Mouse (Mus musculus) forebrain, embryonic 11.5 days (tissue): ENCODE data around the gene Mthfd1l. TPM values are rescaled to one million over a fixed set of nuclear protein-coding genes. Genes with fewer than 3 reads are reported as not detected.

Experiments
- ATAC-seq: fragments of 200-750 bp; cut with Nextera tagmentation; replicated peaks from 2 replicates; pipeline ENCODE4 v1.8.0; 2017; ENCODE audit warnings: moderate TSS enrichment; ENCODE audit not compliant: low FRiP score
- DNase-seq: peaks from one replicate; pipeline ENCODE4 v3.0.0-alpha.2; 2017; ENCODE audit warnings: low spot score
- H3K27ac ChIP-seq: fragments of 300-500 bp; sonication (generic); 2 replicates; pipeline ENCODE4 v1.5.1; 2014; ENCODE audit warnings: low read depth, low read length
- H3K27me3 ChIP-seq: fragments of 300-500 bp; sonication (generic); 2 replicates; pipeline ENCODE4 v1.6.1; 2014; ENCODE audit warnings: mild to moderate bottlenecking, low read length, mixed read lengths; ENCODE audit not compliant: control insufficient read depth, insufficient read depth
- H3K36me3 ChIP-seq: fragments of 300-500 bp; sonication (generic); 2 replicates; pipeline ENCODE4 v1.6.1; 2014; ENCODE audit warnings: mild to moderate bottlenecking, low read length, moderate library complexity, mixed read lengths; ENCODE audit not compliant: control insufficient read depth, insufficient read depth
- H3K4me1 ChIP-seq: fragments of 300-500 bp; sonication (generic); replicated peaks from 2 replicates; pipeline ENCODE4 v1.6.1; 2014; ENCODE audit warnings: low read length, mixed read lengths; ENCODE audit not compliant: control insufficient read depth, insufficient read depth
- H3K4me2 ChIP-seq: fragments of 300-500 bp; sonication (generic); 2 replicates; pipeline ENCODE4 v1.6.1; 2014; ENCODE audit warnings: low read depth, mild to moderate bottlenecking, low read length, moderate library complexity, mixed read lengths; ENCODE audit not compliant: severe bottlenecking
- H3K4me3 ChIP-seq: fragments of 300-500 bp; sonication (generic); 2 replicates; pipeline ENCODE4 v1.5.1; 2014; ENCODE audit warnings: low read depth, low read length
- H3K9ac ChIP-seq: fragments of 300-500 bp; sonication (generic); 2 replicates; pipeline ENCODE4 v1.6.1; 2014; ENCODE audit warnings: low read length
- H3K9me3 ChIP-seq: fragments of 300-500 bp; sonication (generic); 2 replicates; pipeline ENCODE4 v1.6.1; 2016; ENCODE audit warnings: low read length, mixed read lengths; ENCODE audit not compliant: control insufficient read depth
- WGBS: fragments of 180-500 bp; shearing (Covaris S2); extraction: QIAGEN DNeasy Blood & Tissue Kit; methylation state at CpG from one replicate; pipeline ENCODE4 v1.1.7; 2014; 5-methylcytosine and 5-hydroxymethylcytosine counted together
- polyA plus RNA-seq: library from polyadenylated mRNA; unstranded; fragments of >200 nt; fragmentation: Nextera tagmentation; extraction: Ambion mirVana; gene quantifications from 2 replicates; pipeline ENCODE4 v1.2.1, GENCODE M21; 2014

The Mthfd1l gene
- polyA plus RNA-seq, 1 experiment from 2014 or later: 16.6 TPM

GRCm38 (mm10) chr10:3942289-3942688 is 30.6 kb upstream of the Mthfd1l start:
- 75% methylated on average over 6 of the region's 6 CpGs for WGBS
- no peaks in the 10 kb centered on the region for H3K27me3 ChIP-seq
- no peaks in the 10 kb centered on the region for H3K9me3 ChIP-seq
- H3K4me1 ChIP-seq: peaks cover 3% of the 10 kb centered on the region; the same call in 1 of the 2 replicates
- ATAC-seq (no peak), DNase-seq (no peak)
- H3K9ac ChIP-seq: no peak overlapping the region
- no peak overlapping the region for H3K4me2 ChIP-seq
- no peak overlapping the region for H3K27ac ChIP-seq
- H3K4me3 ChIP-seq: no peak overlapping the region
- H3K36me3 ChIP-seq: no peaks in the 10 kb centered on the region; the same call in 1 of the 2 replicates

- Histone ChIP-seq H3K4me3 (no peak overlapping the region), H3K9ac (no peak overlapping the region), H3K4me2 (no peak overlapping the region), H3K4me1 (peaks cover 3% of the 10 kb centered on the region; the same call in 1 of the 2 replicates), H3K27me3 (no peaks in the 10 kb centered on the region), H3K36me3 (no peaks in the 10 kb centered on the region; the same call in 1 of the 2 replicates), H3K9me3 (no peaks in the 10 kb centered on the region), H3K27ac (no peak overlapping the region)
- 35% methylated on average over 10 of the region's 10 CpGs for WGBS
- ATAC-seq (peak; percentile 79), DNase-seq (peak; percentile 78)
Measured at GRCm38 (mm10) chr10:3943492-3944395, 29.2 kb upstream of the Mthfd1l start.

- ATAC-seq (no peak), DNase-seq (no peak)
- H3K27ac ChIP-seq: no peak overlapping the region
- H3K4me3 ChIP-seq: no peak overlapping the region
- no peaks in the 10 kb centered on the region for H3K9me3 ChIP-seq
- WGBS: 91% methylated on average over 17 of the region's 17 CpGs
- no peaks in the 10 kb centered on the region for H3K4me1 ChIP-seq
- no peaks in the 10 kb centered on the region for H3K27me3 ChIP-seq
- no peak overlapping the region for H3K4me2 ChIP-seq
- no peaks in the 10 kb centered on the region for H3K36me3 ChIP-seq
- H3K9ac ChIP-seq: no peak overlapping the region
Measured at GRCm38 (mm10) chr10:3946871-3947270, 26.0 kb upstream of the Mthfd1l start.

GRCm38 (mm10) chr10:3947346-3947745 is 25.6 kb upstream of the Mthfd1l start:
- no peak for ATAC-seq
- WGBS: 96% methylated on average over 7 of the region's 7 CpGs
- Histone ChIP-seq H3K27me3 (no peaks in the 10 kb centered on the region), H3K36me3 (no peaks in the 10 kb centered on the region), H3K9ac (no peak overlapping the region), H3K27ac (no peak overlapping the region), H3K4me1 (no peaks in the 10 kb centered on the region), H3K4me2 (no peak overlapping the region), H3K9me3 (no peaks in the 10 kb centered on the region), H3K4me3 (no peak overlapping the region)
- DNase-seq: no peak

- no peak for DNase-seq
- Histone ChIP-seq H3K9ac (no peak overlapping the region), H3K27ac (no peak overlapping the region), H3K27me3 (no peaks in the 10 kb centered on the region), H3K4me2 (no peak overlapping the region), H3K4me3 (no peak overlapping the region), H3K4me1 (no peaks in the 10 kb centered on the region), H3K36me3 (no peaks in the 10 kb centered on the region), H3K9me3 (no peaks in the 10 kb centered on the region)
- 79% methylated on average over 6 of the region's 6 CpGs for WGBS
- no peak for ATAC-seq
Measured at GRCm38 (mm10) chr10:3949306-3949705, 23.6 kb upstream of the Mthfd1l start.

DNA sequence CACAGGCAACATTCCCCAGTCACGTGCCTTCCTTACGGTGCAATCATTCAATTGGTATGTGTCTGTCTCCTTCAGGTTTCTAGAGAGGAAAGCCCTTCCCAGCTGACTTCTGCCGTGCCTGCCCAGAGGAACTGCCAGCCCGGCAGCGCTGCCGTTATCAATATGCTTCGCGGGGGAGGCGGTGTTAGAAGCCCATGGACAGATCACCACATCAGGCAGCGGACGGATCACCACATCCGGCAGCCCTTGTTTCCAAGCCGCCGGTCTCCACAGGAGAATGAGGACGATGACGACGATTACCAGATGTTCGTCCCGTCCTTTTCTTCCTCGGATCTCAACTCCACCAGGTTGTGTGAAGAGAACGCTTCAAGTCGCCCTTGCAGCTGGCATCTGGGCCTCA is 16.4 kb upstream of the Mthfd1l start:
- H3K36me3 ChIP-seq: peaks cover 3% of the 10 kb centered on the region; the same call in 1 of the 2 replicates
- H3K9ac ChIP-seq: no peak overlapping the region
- no peaks in the 10 kb centered on the region for H3K4me1 ChIP-seq
- no peak overlapping the region for H3K27ac ChIP-seq
- no peaks in the 10 kb centered on the region for H3K9me3 ChIP-seq
- no peaks in the 10 kb centered on the region for H3K27me3 ChIP-seq
- H3K4me2 ChIP-seq: no peak overlapping the region
- H3K4me3 ChIP-seq: no peak overlapping the region
- ATAC-seq (no peak), DNase-seq (no peak)
- 92% methylated on average over 22 of the region's 22 CpGs for WGBS

- H3K4me2 ChIP-seq: no peak overlapping the region
- H3K9ac ChIP-seq: no peak overlapping the region
- H3K27ac ChIP-seq: no peak overlapping the region
- no peaks in the 10 kb centered on the region for H3K27me3 ChIP-seq
- no peaks in the 10 kb centered on the region for H3K9me3 ChIP-seq
- ATAC-seq (no peak), DNase-seq (no peak)
- H3K36me3 ChIP-seq: peaks cover 3% of the 10 kb centered on the region; the same call in 1 of the 2 replicates
- 78% methylated on average over 5 of the region's 5 CpGs for WGBS
- H3K4me3 ChIP-seq: no peak overlapping the region
- no peaks in the 10 kb centered on the region for H3K4me1 ChIP-seq
Measured at GRCm38 (mm10) chr10:3958591-3958990, 14.3 kb upstream of the Mthfd1l start.

DNA sequence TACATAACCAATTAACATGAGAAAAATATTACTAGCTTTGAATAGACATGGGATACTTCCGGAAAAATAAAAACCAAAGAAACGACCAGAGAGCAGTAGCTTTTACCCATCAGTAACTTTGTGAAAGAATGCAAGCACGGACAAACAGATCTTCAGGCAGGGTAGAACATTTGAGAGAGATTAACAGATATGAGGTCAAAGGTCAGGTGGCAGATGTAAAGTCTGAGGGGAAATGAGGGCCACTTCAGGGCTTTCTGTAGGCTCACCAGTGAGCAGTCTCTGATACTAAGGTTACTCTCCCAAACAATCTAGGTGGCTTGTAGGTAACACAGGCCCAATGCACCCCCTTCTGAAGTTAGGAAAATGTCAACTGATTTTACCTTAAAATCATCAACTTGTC is 3.9 kb upstream of the Mthfd1l start:
- Histone ChIP-seq H3K9ac (no peak overlapping the region), H3K9me3 (no peaks in the 10 kb centered on the region), H3K27ac (no peak overlapping the region), H3K4me1 (no peaks in the 10 kb centered on the region), H3K4me2 (no peak overlapping the region), H3K4me3 (no peak overlapping the region), H3K36me3 (no peaks in the 10 kb centered on the region), H3K27me3 (no peaks in the 10 kb centered on the region)
- WGBS: 87% methylated on average over 3 of the region's 3 CpGs
- DNase-seq (no peak), ATAC-seq (no peak)

GRCm38 (mm10) chr10:3972237-3972636 is 681 bp upstream of the Mthfd1l start:
- Histone ChIP-seq H3K4me1 (no peaks in the 10 kb centered on the region), H3K9ac (no peak overlapping the region), H3K27me3 (no peaks in the 10 kb centered on the region), H3K4me2 (peak overlapping the region; percentile 60; the same call in 1 of the 2 replicates), H3K36me3 (no peaks in the 10 kb centered on the region), H3K4me3 (no peak overlapping the region), H3K9me3 (no peaks in the 10 kb centered on the region), H3K27ac (no peak overlapping the region)
- 94% methylated on average over 9 of the region's 9 CpGs for WGBS
- no peak for ATAC-seq
- DNase-seq: no peak
